Mouse (Mus musculus) megakaryocyte, embryonic 14.5 days (primary cell): ENCODE measurements at regions not wholly inside any gene's neighbourhood (a gene's known extent, or its start where the extent isn't known, plus 50 kb on each side); places are given as distances from the start of the nearest gene placed in this dataset.

ENCODE experiments used
- H3K27me3 ChIP-seq: replicated peaks from 2 replicates; pipeline ENCODE3; 2012; ENCODE audit warnings: inconsistent platforms
- H3K36me3 ChIP-seq: replicated peaks from 2 replicates; pipeline ENCODE3; 2012; ENCODE audit warnings: low read length, inconsistent platforms, mixed read lengths
- H3K4me1 ChIP-seq: 2 replicates; pipeline ENCODE4 v1.6.1; 2012; ENCODE audit warnings: inconsistent platforms
- H3K4me3 ChIP-seq: replicated peaks from 2 replicates; pipeline ENCODE3; 2012; ENCODE audit warnings: moderate library complexity, mild to moderate bottlenecking, inconsistent platforms
- H3K9me3 ChIP-seq: 2 replicates; pipeline ENCODE4 v1.6.1; 2012; ENCODE audit warnings: inconsistent platforms
- FLI1 ChIP-seq: IDR thresholded peaks from 2 replicates; pipeline ENCODE4 v1.6.1; 2012; ENCODE audit warnings: low read length, inconsistent platforms, mixed read lengths
- GATA1 ChIP-seq: IDR thresholded peaks from 3 replicates; pipeline ENCODE4 v1.6.1; 2012; ENCODE audit warnings: mixed read lengths, low read length, inconsistent platforms, borderline replicate concordance

DNA sequence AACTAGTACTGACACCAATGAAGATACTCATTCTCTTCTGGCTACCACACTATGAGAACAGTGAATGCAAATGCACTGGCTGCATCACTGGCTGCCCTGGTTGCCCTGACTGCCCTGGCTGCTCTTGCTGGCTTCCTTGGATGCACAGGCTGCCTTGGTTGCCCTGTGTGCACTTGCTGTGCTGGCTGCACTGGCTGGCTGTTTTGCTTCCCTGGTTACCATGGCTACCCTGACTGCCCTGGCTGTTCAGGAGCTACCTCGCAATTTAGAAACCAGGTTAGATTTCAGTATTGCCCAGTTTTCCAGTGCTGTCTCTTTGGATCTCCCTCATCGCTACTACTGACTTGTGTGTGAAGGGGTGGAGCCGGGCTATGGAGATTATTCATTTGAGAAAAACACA lies 175.7 kb downstream of the Fat4 start:
- peaks cover 7% of the 10 kb centered on the region; the same call in 1 of the 2 replicates for H3K9me3 ChIP-seq
- H3K27me3 ChIP-seq, result no peaks in the 10 kb centered on the region
- H3K4me1 ChIP-seq, result no peaks in the 10 kb centered on the region
- TF ChIP-seq GATA1, result no peak
- TF ChIP-seq FLI1, result no peak
- H3K36me3 ChIP-seq, result no peaks in the 10 kb centered on the region
- peak overlapping the region; percentile 50 for H3K4me3 ChIP-seq

DNA sequence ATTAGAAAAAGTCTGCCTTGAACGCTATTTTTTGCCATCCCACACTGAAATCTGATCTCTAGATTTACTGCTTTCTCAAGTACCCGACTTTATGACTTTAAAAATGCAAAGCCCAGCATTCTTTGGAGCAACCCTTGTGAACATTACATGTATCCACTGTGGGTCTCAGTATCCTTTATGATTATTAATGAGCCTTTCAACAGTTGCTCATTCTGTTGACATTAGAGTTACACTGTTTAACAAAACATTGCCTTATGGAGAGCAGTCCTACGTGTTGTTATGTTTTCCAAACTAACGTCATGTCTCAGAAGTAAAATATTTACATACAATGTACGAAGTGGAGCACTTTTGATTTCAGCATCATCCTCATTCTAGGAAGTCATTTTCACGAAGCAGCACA lies 178.7 kb downstream of the Fat4 start:
- TF ChIP-seq FLI1, result no peak
- no peak for TF ChIP-seq GATA1
- no peak overlapping the region for H3K4me3 ChIP-seq
- H3K9me3 ChIP-seq, result peaks cover 3% of the 10 kb centered on the region; the same call in 1 of the 2 replicates
- H3K36me3 ChIP-seq, result no peaks in the 10 kb centered on the region
- H3K27me3 ChIP-seq, result no peaks in the 10 kb centered on the region
- H3K4me1 ChIP-seq, result no peaks in the 10 kb centered on the region

DNA sequence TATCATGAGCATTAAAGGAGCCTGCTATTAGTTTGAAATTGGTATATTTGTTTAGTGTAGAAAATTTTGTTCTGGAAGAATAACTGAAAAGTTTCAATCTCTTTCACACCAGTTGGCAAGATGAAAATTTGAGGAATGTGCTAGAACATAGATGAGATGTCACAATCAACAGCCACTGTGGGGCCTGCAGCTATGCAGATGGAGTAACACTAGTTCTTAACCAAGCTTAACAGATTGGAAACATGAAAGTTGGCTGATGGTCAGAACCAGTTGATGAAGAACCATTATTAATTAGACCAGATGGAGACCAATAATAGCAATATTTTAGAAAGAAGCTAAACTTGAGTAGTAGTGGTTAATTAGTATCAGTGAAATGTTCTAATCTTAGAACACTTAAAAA lies 182.3 kb downstream of the Fat4 start:
- Histone ChIP-seq H3K27me3 (no peaks in the 10 kb centered on the region), H3K9me3 (no peaks in the 10 kb centered on the region), H3K4me3 (no peak overlapping the region), H3K4me1 (no peaks in the 10 kb centered on the region), H3K36me3 (no peaks in the 10 kb centered on the region)
- TF ChIP-seq GATA1 (no peak), FLI1 (no peak)

DNA sequence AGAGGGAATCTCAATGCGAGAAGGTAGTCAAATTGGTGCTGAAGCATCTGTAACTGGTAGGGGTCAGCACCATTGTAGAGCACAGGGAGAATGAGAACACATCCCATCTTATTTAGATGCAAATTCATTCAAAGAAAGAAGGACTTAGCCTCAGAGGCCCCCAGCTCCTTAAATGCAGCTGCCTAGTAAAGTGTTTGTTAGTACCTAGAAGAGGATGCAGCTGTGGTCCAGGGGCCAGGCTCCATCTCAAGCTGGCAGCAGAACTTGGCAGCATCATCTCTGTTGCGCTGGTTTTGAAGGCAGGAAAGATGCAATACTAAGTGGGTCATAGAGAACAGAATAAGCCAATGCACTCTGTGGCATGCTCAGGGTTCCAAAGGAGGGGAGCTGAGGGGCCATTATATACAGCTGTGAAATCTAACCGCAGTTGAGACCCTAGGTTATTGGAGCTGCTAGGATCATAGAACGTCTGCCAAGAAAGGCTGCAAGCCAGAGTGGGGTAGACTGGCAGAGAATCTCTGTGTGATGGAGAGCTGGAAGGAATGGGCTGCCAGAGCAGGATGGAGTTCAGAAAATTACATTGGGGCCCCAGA lies 196.0 kb downstream of the Fat4 start:
- no peaks in the 10 kb centered on the region for H3K27me3 ChIP-seq
- TF ChIP-seq GATA1, result no peak
- TF ChIP-seq FLI1, result no peak
- peaks cover 21% of the 10 kb centered on the region; the same call in 1 of the 2 replicates for H3K9me3 ChIP-seq
- no peak overlapping the region for H3K4me3 ChIP-seq
- no peaks in the 10 kb centered on the region for H3K4me1 ChIP-seq
- no peaks in the 10 kb centered on the region for H3K36me3 ChIP-seq

DNA sequence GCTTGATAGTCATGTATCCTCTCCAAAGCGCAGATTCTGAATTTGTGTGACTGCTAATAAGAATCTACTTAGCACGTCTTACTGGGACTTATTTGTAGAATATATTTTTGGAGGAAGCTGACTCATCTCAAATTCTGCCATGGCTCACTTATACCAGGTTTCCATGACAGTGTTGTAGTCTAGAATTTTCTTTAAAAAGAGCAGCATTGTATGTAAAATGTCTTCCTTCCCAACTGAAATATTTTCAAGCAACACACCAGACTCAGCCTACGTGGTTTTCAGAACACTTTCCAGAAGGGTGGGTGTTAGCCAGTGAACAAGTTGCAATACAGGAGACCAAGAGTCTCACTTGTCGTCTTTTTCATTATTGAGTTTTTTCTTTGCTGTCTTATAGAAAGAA lies 202.2 kb downstream of the Fat4 start:
- H3K9me3 ChIP-seq, result peaks cover 12% of the 10 kb centered on the region; the same call in 1 of the 2 replicates
- H3K27me3 ChIP-seq, result no peaks in the 10 kb centered on the region
- H3K4me1 ChIP-seq, result no peaks in the 10 kb centered on the region
- H3K36me3 ChIP-seq, result no peaks in the 10 kb centered on the region
- TF ChIP-seq FLI1, result no peak
- no peak for TF ChIP-seq GATA1
- H3K4me3 ChIP-seq, result no peak overlapping the region

DNA sequence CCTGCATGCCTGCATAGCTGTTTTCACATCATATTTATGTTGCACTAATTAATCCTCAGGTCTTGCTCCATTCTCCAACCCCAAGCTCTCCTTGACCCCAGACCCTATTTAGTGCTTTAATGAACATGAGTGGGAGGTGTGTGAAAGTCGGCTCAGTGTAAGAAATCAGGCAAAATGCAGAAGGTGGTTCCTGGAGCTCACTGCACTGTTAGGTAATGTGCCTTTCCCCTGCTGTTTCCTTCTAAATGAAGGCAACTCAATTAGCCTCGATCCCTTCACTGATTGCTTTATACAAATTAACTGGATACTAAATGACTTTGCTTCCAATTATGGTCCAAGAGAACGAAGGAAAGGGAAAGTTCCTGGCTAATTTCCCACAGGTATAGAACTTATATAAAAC lies 215.6 kb downstream of the Fat4 start:
- H3K4me1 ChIP-seq, result no peaks in the 10 kb centered on the region
- H3K27me3 ChIP-seq, result no peaks in the 10 kb centered on the region
- no peak overlapping the region for H3K4me3 ChIP-seq
- H3K36me3 ChIP-seq, result no peaks in the 10 kb centered on the region
- H3K9me3 ChIP-seq, result peaks cover 24% of the 10 kb centered on the region
- TF ChIP-seq FLI1 (no peak), GATA1 (no peak)

DNA sequence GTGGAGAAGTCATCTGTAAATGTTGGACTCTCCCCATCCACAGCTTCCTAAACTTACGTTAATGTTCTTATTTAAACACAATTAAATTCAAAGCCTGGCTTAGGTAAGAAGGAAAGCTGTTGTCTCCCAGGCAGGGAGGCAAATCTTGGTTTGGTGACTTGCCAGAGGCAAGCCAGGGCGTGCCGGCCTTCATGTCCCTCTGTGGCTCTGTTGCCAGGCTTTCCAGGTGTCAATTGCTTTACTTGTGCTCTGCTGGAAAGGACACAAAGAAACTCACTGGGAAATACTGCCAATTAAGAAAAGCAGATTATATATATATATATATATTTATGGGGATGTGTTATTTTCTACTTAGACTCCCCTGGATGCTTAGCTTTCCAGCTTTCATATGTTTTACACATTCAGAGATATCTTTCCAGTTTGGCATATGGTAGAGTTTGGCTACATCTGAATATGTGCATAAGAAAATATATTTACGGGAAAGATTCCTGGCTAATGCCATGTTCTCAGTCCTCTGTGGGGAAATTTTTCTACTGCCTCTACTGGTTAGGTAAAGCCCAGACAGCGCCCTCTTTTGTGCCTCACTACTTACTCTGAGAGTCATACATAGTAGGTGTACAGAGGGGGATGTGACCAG lies 223.1 kb downstream of the Fat4 start:
- TF ChIP-seq FLI1 (no peak), GATA1 (no peak)
- Histone ChIP-seq H3K9me3 (peaks cover 6% of the 10 kb centered on the region), H3K36me3 (no peaks in the 10 kb centered on the region), H3K27me3 (no peaks in the 10 kb centered on the region), H3K4me3 (no peak overlapping the region), H3K4me1 (no peaks in the 10 kb centered on the region)

DNA sequence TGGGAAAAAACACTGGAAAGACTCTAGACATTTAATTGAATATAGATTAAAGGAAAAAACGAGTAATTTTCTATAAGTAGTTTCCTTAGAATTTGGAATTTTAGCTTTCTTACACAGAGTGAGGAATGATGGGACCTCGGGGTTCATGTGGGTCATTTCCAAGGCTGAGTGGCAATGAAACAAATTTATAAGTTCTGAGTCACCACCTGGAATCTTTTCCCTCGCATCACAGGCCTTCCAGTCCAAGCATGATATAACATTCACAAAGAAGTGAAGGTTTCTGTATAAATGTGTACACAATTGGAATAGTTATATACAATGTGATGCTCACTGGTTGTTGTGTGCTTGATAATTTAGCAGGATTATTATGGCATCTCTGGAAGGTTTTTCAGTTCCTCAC lies 227.3 kb downstream of the Fat4 start:
- no peaks in the 10 kb centered on the region for H3K27me3 ChIP-seq
- H3K4me1 ChIP-seq, result no peaks in the 10 kb centered on the region
- H3K36me3 ChIP-seq, result no peaks in the 10 kb centered on the region
- H3K9me3 ChIP-seq, result peaks cover 11% of the 10 kb centered on the region
- TF ChIP-seq GATA1 (no peak), FLI1 (no peak)
- H3K4me3 ChIP-seq, result no peak overlapping the region

DNA sequence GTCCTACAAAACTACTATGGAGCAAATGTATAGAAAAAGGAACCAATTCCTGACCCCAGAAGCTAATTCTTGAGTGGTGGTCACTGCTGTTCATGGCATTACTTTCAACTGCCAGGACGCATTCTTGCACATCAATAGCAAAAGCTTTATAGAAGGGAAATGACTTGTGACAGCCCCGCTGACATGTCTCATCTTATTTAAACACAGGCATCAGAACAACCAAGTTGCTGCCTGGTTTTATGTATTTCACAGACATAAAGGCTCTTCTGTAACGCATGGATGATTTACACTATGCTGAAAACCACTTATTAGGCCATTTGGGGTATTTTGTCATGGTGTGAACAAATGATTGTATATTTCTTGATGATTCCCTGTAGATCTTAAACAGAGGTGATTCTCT lies 228.1 kb downstream of the Fat4 start:
- TF ChIP-seq GATA1 (no peak), FLI1 (no peak)
- peaks cover 11% of the 10 kb centered on the region for H3K9me3 ChIP-seq
- H3K36me3 ChIP-seq, result no peaks in the 10 kb centered on the region
- no peak overlapping the region for H3K4me3 ChIP-seq
- no peaks in the 10 kb centered on the region for H3K4me1 ChIP-seq
- H3K27me3 ChIP-seq, result no peaks in the 10 kb centered on the region

DNA sequence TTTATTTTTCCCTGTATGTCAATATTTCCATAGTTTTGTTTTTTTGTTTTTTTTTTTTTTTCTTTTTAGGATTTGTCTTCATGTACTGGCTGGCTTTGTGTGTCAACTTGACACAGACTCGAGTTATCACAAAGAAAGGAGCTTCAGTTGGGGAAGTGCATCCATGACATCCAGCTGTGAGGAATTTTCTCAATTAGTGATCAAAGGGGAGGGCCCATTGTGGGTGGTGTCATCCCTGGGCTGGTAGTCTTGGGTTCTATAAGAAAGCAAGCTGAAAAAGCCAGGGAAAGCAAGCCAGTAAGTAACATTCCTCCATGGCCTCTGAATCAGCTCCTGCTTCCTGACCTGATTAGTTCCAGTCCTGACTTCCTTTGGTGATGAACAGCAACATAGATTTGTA lies 228.7 kb downstream of the Fat4 start:
- TF ChIP-seq GATA1, result no peak
- H3K9me3 ChIP-seq, result peaks cover 10% of the 10 kb centered on the region
- no peaks in the 10 kb centered on the region for H3K27me3 ChIP-seq
- no peaks in the 10 kb centered on the region for H3K4me1 ChIP-seq
- H3K36me3 ChIP-seq, result no peaks in the 10 kb centered on the region
- H3K4me3 ChIP-seq, result no peak overlapping the region

DNA sequence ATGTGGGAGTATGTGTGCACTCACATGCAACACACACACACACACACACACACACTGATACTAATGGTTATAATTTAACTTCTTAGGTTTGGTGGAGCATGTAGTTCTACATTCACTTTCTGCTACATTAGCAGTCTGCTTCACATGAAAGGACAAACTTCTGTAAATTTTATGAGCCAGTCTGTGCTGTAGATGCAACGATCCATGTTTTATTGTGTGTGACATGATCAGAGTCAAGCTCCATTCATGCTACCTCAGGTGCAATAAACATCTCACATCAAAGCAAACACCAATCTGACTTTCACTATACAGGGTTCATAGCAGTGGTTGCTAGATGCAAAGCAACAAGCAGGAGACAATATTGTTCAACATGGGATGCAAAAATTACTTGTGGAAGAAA lies 235.5 kb downstream of the Fat4 start:
- H3K4me3 ChIP-seq, result no peak overlapping the region
- no peaks in the 10 kb centered on the region for H3K4me1 ChIP-seq
- H3K36me3 ChIP-seq, result no peaks in the 10 kb centered on the region
- TF ChIP-seq FLI1, result no peak
- no peak for TF ChIP-seq GATA1
- peaks cover 18% of the 10 kb centered on the region for H3K9me3 ChIP-seq
- no peaks in the 10 kb centered on the region for H3K27me3 ChIP-seq
